Mouse (Mus musculus): Measurements from ENCODE around the gene Carf.

DNA sequence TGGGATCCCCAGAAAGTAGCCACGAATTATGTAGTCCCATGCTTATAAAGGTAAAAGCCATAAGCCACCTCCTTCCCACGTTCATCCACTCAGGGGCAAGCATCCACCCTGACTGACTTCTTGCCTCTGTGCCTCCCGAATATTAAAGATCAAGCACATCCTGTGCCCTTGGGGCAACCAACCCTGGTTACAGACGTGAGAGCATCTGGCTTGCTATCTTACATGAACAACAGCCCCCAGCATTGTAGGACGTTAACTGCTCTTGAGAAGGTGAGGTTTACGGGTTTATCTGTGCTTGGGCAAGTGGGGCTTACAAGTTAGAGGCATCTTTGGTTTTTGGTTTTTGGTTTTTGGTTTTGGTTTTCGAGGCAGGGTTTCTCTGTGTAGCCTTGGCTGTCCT lies 58.6 kb downstream of the Carf start:
- no peak for TF ChIP-seq CTCF (IDR thresholded peaks at IDR 0.05; ENCODE audit: control insufficient read depth, insufficient read depth, insufficient replicate concordance, low read depth, low read length)
- no peak for TF ChIP-seq POLR2A (IDR thresholded peaks at IDR 0.05; ENCODE audit: control insufficient read depth, low read depth, low read length)
